Mouse (Mus musculus): Measurements from ENCODE around the gene AC129217.1. TPM values are rescaled to one million over a fixed set of nuclear protein-coding genes. Genes with fewer than 3 reads are reported as not detected.

Gene AC129217.1
- total and polyA plus RNA-seq, 3 experiments, result 0.23 to 53.4 TPM; not detected in 1

- Histone ChIP-seq H3K9me3 (replicated peaks; ENCODE audit: insufficient read depth, low read length) (no peaks in the 10 kb centered on the region), H3K9ac (ENCODE audit: control insufficient read depth, low read depth, low read length, poor library complexity, severe bottlenecking) (no peak overlapping the region), H3K4me3 (ENCODE audit: control insufficient read depth in 1 of 2, insufficient read depth in 1 of 2, low read depth in 2 of 2, low read length in 2 of 2) (no peak overlapping the region), H3K27me3 (ENCODE audit: control insufficient read depth in 1 of 2, insufficient read depth in 2 of 2, low read length in 2 of 2) (no peaks in the 10 kb centered on the region), H3K79me2 (ENCODE audit: control insufficient read depth, insufficient read depth, low read length, poor library complexity) (no peaks in the 10 kb centered on the region), H3K36me3 (ENCODE audit: control insufficient read depth in 1 of 2, insufficient read depth in 2 of 2, low read length in 2 of 2) (no peaks in the 10 kb centered on the region; a peak in 1 of 4 replicates), H3K27ac (ENCODE audit: control insufficient read depth, low read depth, low read length) (no peak overlapping the region), H3K4me1 (ENCODE audit: control insufficient read depth in 1 of 2, insufficient read depth in 2 of 2, low read length in 2 of 2) (no peaks in the 10 kb centered on the region)
- no peak for TF ChIP-seq NELFE (IDR thresholded peaks at IDR 0.05; ENCODE audit: low read depth, low read length)
- no peak for TF ChIP-seq CHD1 (IDR thresholded peaks at IDR 0.05; ENCODE audit: low read depth, low read length)
- no peak for TF ChIP-seq ELF1 (IDR thresholded peaks at IDR 0.05; ENCODE audit: low read depth, low read length)
- TF ChIP-seq GATA1 (IDR thresholded peaks at IDR 0.05; ENCODE audit: low read depth, low read length), result no peak
- TF ChIP-seq GABPA (IDR thresholded peaks at IDR 0.05; ENCODE audit: low read depth, low read length), result no peak
- no peak for TF ChIP-seq CHD2 (IDR thresholded peaks at IDR 0.05; ENCODE audit: low read length)
- TF ChIP-seq MAFK (IDR thresholded peaks at IDR 0.05; ENCODE audit: borderline replicate concordance, low read depth, low read length), result no peak
- TF ChIP-seq TCF12 (IDR thresholded peaks at IDR 0.05; ENCODE audit: low read depth, low read length), result no peak
- TF ChIP-seq KAT2A (conservative IDR thresholded peaks at IDR 0.05; ENCODE audit: low read depth, low read length), result no peak
- TF ChIP-seq MEF2A (IDR thresholded peaks at IDR 0.05; ENCODE audit: extremely low read depth, insufficient replicate concordance, low read depth, low read length, poor library complexity, severe bottlenecking), result no peak
- TF ChIP-seq ZKSCAN1 (IDR thresholded peaks at IDR 0.05; ENCODE audit: low read depth, low read length), result no peak
- no peak for TF ChIP-seq POLR2AphosphoS5 (IDR thresholded peaks at IDR 0.05; ENCODE audit: borderline replicate concordance, low read depth, low read length)
- no peak for TF ChIP-seq POLR2A (IDR thresholded peaks at IDR 0.05; ENCODE audit: control insufficient read depth in 1 of 2, insufficient read depth in 1 of 2, low read depth in 1 of 2, low read length in 2 of 2, poor library complexity in 1 of 2)
- no peak for TF ChIP-seq POLR2AphosphoS2 (IDR thresholded peaks at IDR 0.05; ENCODE audit: low read length)
- no peak for DNase-seq (ENCODE audit: low read depth, low spot score)
These were observed 22.1 kb downstream of the AC129217.1 start for GRCm38 (mm10) chr19:8851639-8852038.

- no peak overlapping the region for H3K9ac ChIP-seq (ENCODE audit: control insufficient read depth, low read depth, low read length, poor library complexity, severe bottlenecking)
These were observed 22.8 kb downstream of the AC129217.1 start for GRCm38 (mm10) chr19:8852236-8852928.

More at GRCm38 (mm10) chr19:8852236-8852928, 22.8 kb downstream of the AC129217.1 start:
- Histone ChIP-seq H3K4me1 (ENCODE audit: control insufficient read depth in 1 of 2, insufficient read depth in 2 of 2, low read length in 2 of 2) (no peaks in the 10 kb centered on the region), H3K27me3 (ENCODE audit: control insufficient read depth in 1 of 2, insufficient read depth in 2 of 2, low read length in 2 of 2) (no peaks in the 10 kb centered on the region), H3K4me3 (ENCODE audit: control insufficient read depth in 1 of 2, insufficient read depth in 1 of 2, low read depth in 2 of 2, low read length in 2 of 2) (no peak overlapping the region), H3K9me3 (replicated peaks; ENCODE audit: insufficient read depth, low read length) (no peaks in the 10 kb centered on the region), H3K27ac (ENCODE audit: control insufficient read depth, low read depth, low read length) (no peak overlapping the region), H3K79me2 (ENCODE audit: control insufficient read depth, insufficient read depth, low read length, poor library complexity) (no peaks in the 10 kb centered on the region), H3K36me3 (ENCODE audit: control insufficient read depth in 1 of 2, insufficient read depth in 2 of 2, low read length in 2 of 2) (no peaks in the 10 kb centered on the region)
- TF ChIP-seq ELF1 (IDR thresholded peaks at IDR 0.05; ENCODE audit: low read depth, low read length) (no peak), SIN3A (IDR thresholded peaks at IDR 0.05; ENCODE audit: low read length) (no peak), MAX (IDR thresholded peaks at IDR 0.05; ENCODE audit: low read length) (no peak), TBP (IDR thresholded peaks at IDR 0.05; ENCODE audit: low read depth, low read length) (no peak), NELFE (IDR thresholded peaks at IDR 0.05; ENCODE audit: low read depth, low read length) (no peak), ZC3H11A (IDR thresholded peaks at IDR 0.05; ENCODE audit: low read depth, low read length) (no peak), GABPA (IDR thresholded peaks at IDR 0.05; ENCODE audit: low read depth, low read length) (no peak), GATA1 (IDR thresholded peaks at IDR 0.05; ENCODE audit: low read depth, low read length) (no peak), POLR2AphosphoS5 (IDR thresholded peaks at IDR 0.05; ENCODE audit: borderline replicate concordance, low read depth, low read length) (no peak), MYB (IDR thresholded peaks at IDR 0.05; ENCODE audit: low read depth, low read length) (no peak), E2F4 (IDR thresholded peaks at IDR 0.05; ENCODE audit: borderline replicate concordance, low read depth, low read length) (no peak), USF1 (IDR thresholded peaks at IDR 0.05; ENCODE audit: low read depth, low read length) (no peak), ZKSCAN1 (IDR thresholded peaks at IDR 0.05; ENCODE audit: low read depth, low read length) (no peak), ZNF384 (IDR thresholded peaks at IDR 0.05; ENCODE audit: low read depth, low read length) (no peak), JUND (IDR thresholded peaks at IDR 0.05; ENCODE audit: low read depth, low read length) (no peak), POLR2A (IDR thresholded peaks at IDR 0.05; ENCODE audit: control insufficient read depth in 1 of 2, insufficient read depth in 1 of 2, low read depth in 1 of 2, low read length in 2 of 2, poor library complexity in 1 of 2) (no peak), UBTF (IDR thresholded peaks at IDR 0.05; ENCODE audit: borderline replicate concordance, insufficient read depth, low read depth, low read length) (no peak), MYC (IDR thresholded peaks at IDR 0.05; ENCODE audit: low read depth, low read length) (no peak), ZMIZ1 (IDR thresholded peaks at IDR 0.05; ENCODE audit: low read depth, low read length) (no peak), RCOR1 (IDR thresholded peaks at IDR 0.05; ENCODE audit: low read depth, low read length) (no peak)
- DNase-seq (ENCODE audit: low read depth, low spot score), result no peak
